Mouse (Mus musculus): Measurements from ENCODE around the gene Dpy19l3.

Gene Dpy19l3

GRCm38 (mm10) chr7:35636874-35637273 lies 117.4 kb downstream of the Dpy19l3 start:
- no peak for DNase-seq (ENCODE audit: low spot score in 2 of 2)

GRCm38 (mm10) chr7:35636229-35636628 lies 118.0 kb downstream of the Dpy19l3 start:
- DNase-seq (ENCODE audit: low spot score in 2 of 2), result no peak
